Mouse (Mus musculus) embryonic facial prominence, embryonic 10.5 days (tissue): ENCODE results near the gene Ntrk2. TPM values are rescaled to one million over a fixed set of nuclear protein-coding genes. Genes with fewer than 3 reads are reported as not detected.
A peak's percentile ranks its signal among the peaks of the same experiment; 100 is the strongest.

ENCODE experiments used
- DNase-seq: peaks from one replicate; pipeline ENCODE4 v3.0.0-alpha.2; 2017; ENCODE audit warnings: low spot score
- H3K27ac ChIP-seq: fragments of 300-500 bp; sonication (generic); replicated peaks from 2 replicates; pipeline ENCODE4 v1.5.1; 2016; ENCODE audit warnings: mild to moderate bottlenecking
- H3K27me3 ChIP-seq: fragments of 300-500 bp; sonication (generic); replicated peaks from 2 replicates; pipeline ENCODE4 v1.6.1; 2016; ENCODE audit warnings: low read depth, mild to moderate bottlenecking; ENCODE audit not compliant: poor library complexity, severe bottlenecking
- H3K36me3 ChIP-seq: fragments of 300-500 bp; sonication (generic); replicated peaks from 2 replicates; pipeline ENCODE4 v1.6.1; 2016; ENCODE audit warnings: mild to moderate bottlenecking, moderate library complexity
- H3K4me1 ChIP-seq: fragments of 300-500 bp; sonication (generic); 2 replicates; pipeline ENCODE4 v1.6.1; 2016
- H3K4me3 ChIP-seq: fragments of 300-500 bp; sonication (generic); 2 replicates; pipeline ENCODE4 v1.5.1; 2016; ENCODE audit warnings: mild to moderate bottlenecking, moderate library complexity
- H3K9me3 ChIP-seq: fragments of 300-500 bp; sonication (generic); 2 replicates; pipeline ENCODE4 v1.6.1; 2016; ENCODE audit warnings: mild to moderate bottlenecking
- WGBS: fragments of 180-500 bp; shearing (Covaris S2); methylation state at CpG from one replicate; pipeline ENCODE4 v1.1.7; 2016; 5-methylcytosine and 5-hydroxymethylcytosine counted together
- polyA plus RNA-seq: library from polyadenylated mRNA; unstranded; fragments of >200 nt; fragmentation: Nextera tagmentation; extraction: Ambion mirVana; gene quantifications from 2 replicates; pipeline ENCODE4 v1.2.1, GENCODE M21; 2016

The Ntrk2 gene
- polyA plus RNA-seq, 1 experiment from 2014 or later, result 11.5 TPM

DNA sequence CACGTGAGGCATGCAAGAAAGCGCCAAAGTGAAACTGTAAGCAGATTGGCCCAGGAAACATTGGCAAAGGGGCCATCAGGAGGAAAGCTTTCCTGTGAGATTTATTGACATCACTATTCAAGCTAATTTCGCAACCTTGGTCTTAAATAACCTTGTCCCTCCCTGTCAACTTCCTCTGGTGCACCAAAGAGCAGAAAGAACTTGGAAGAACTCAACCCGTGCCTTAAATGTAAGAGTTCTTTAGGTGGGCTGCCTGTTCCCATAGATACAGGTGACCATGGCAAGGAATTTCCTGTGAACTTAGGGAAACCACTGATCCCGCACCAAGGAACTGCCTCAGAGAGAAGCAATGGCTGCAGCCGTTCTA lies 197.4 kb downstream of the Ntrk2 start:
- H3K4me3 ChIP-seq, result no peak overlapping the region
- WGBS, result 82% methylated on average over 6 of the region's 6 CpGs
- H3K27ac ChIP-seq, result no peak overlapping the region
- DNase-seq, result no peak
- H3K9me3 ChIP-seq, result no peaks in the 10 kb centered on the region
- no peaks in the 10 kb centered on the region for H3K27me3 ChIP-seq
- H3K4me1 ChIP-seq, result peaks cover 30% of the 10 kb centered on the region
- no peaks in the 10 kb centered on the region for H3K36me3 ChIP-seq

DNA sequence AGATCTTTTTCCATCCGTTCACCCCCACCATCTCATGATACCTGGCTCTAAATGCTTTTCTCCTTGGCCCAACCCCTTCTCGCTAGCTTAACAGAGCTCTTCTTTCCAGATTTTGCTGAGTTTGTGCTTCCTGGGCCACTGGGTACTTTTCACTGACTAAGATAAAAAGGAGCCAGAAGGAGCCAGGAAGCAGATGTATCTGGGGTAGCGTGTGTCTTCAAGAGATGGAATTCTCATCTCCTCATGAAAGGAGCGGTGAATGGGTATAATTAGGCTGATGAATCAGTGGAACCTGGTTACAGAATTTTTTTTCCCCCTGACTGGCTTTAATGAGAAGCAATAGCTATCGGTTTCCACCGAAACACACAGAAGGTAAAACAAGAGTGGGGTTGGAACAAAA lies 198.2 kb downstream of the Ntrk2 start:
- DNase-seq, result no peak
- H3K27ac ChIP-seq, result peak overlapping the region; percentile 30; the same call in 1 of the 2 replicates

DNA sequence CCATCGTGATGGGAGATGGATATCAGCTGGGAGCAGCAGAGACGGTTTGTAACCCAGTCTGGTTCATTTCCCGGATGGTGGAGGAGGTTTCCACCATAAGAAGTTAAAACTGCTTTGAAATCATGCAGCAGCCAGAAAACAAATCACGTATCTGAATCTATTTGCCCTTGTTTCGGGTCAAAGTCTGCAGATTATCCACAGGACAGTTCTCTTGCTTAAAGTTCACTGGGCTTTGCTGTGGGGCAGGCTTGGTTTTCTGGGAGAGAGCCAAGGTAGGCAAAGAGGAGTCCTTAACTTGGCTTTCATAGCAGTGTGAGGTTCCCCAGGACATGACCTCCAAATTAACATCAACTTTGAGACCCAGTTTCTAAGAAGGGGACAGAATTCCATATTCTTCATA lies 203.5 kb downstream of the Ntrk2 start:
- Histone ChIP-seq H3K4me1 (peaks cover 36% of the 10 kb centered on the region), H3K9me3 (no peaks in the 10 kb centered on the region), H3K27ac (no peak overlapping the region), H3K27me3 (peaks cover 15% of the 10 kb centered on the region), H3K4me3 (no peak overlapping the region), H3K36me3 (no peaks in the 10 kb centered on the region)
- WGBS, result 86% methylated on average over 5 of the region's 5 CpGs
- no peak for DNase-seq

More for the DNA sequence above, 198.2 kb downstream of the Ntrk2 start:
- Histone ChIP-seq H3K36me3 (no peaks in the 10 kb centered on the region), H3K9me3 (no peaks in the 10 kb centered on the region), H3K4me3 (no peak overlapping the region), H3K4me1 (peaks cover 26% of the 10 kb centered on the region), H3K27me3 (no peaks in the 10 kb centered on the region)
- 71% methylated on average over 6 of the region's 6 CpGs for WGBS

DNA sequence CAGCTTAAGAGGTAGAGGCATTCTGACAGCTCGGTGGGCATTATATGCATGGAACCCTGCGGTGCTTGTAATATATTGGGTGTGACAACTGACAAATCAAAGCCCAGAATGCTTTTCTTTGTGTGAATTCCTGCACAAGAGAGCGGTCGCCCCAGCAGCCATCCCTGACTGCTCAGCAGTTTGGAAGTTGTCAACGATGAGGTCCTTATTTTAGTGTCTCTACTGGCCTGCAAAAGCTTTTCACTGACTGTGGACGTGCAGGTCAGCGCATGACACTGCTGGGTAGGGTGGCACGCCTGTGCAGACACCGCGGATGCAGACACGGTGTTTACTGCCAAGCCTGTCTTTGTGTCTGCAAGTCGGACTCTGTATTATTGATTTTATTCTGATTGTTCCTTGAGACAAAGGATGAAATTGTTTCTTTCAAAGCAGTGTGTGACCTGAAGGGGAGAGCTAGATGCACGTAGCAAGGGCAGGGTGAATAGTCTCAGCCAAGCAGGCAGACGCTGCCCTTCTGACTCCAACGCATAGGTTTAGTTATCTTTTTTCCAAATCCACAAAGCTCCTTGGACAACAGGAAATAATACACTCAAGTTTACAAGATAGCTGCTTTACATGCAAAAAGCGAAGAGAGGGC lies 204.6 kb downstream of the Ntrk2 start:
- peak overlapping the region; percentile 77 for H3K27ac ChIP-seq
- 33% methylated on average over 16 of the region's 16 CpGs for WGBS
- H3K4me1 ChIP-seq, result peaks cover 26% of the 10 kb centered on the region
- H3K36me3 ChIP-seq, result no peaks in the 10 kb centered on the region
- DNase-seq, result peak; percentile 16
- H3K27me3 ChIP-seq, result peaks cover 15% of the 10 kb centered on the region
- H3K9me3 ChIP-seq, result no peaks in the 10 kb centered on the region
- H3K4me3 ChIP-seq, result peak overlapping the region; percentile 52

DNA sequence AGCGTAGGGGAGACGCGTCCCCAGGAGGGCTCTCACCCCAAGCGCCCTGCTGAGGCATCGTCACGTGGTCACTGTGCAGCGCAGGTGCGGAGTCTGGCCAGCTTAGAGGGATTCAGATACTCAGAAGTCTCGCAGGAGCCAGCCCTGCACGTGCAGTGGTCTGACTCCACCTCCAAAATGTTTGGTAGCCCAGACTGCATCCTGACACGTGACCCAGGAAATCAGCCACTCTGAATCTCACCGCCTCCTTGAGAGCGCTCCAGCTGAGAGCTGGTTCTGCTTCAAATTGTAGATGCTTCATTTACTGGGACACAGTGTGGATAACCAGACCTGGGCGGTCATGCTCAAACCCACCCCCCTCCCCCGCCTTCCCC lies 205.1 kb downstream of the Ntrk2 start:
- Histone ChIP-seq H3K4me3 (peak overlapping the region; percentile 52), H3K9me3 (no peaks in the 10 kb centered on the region), H3K36me3 (no peaks in the 10 kb centered on the region), H3K27me3 (peaks cover 15% of the 10 kb centered on the region), H3K4me1 (peaks cover 26% of the 10 kb centered on the region), H3K27ac (peak overlapping the region; percentile 77)
- WGBS, result 2% methylated on average over 15 of the region's 15 CpGs
- peak; percentile 84 for DNase-seq

DNA sequence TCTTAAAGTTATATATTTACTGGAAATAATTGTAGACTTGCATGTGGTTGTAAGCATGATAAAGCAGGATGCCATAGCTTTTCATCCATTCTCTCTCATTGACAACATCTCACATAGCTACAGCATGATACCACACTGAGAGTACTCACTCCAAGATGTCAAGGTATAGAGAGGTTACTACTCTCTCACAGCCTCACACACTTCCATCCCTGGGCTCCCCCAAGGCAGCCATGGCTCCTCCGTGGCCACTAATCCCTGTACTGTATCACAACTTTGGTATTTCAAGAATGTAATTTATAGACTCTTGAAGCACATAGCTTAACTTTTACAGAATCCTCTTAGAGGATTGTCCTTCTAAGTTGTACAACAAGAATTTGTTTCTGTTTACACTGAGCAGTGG lies 209.0 kb downstream of the Ntrk2 start:
- H3K4me1 ChIP-seq, result peaks cover 26% of the 10 kb centered on the region
- H3K36me3 ChIP-seq, result no peaks in the 10 kb centered on the region
- 65% methylated on average over 1 of the region's 1 CpGs for WGBS
- no peaks in the 10 kb centered on the region for H3K9me3 ChIP-seq
- DNase-seq, result no peak
- H3K27me3 ChIP-seq, result peaks cover 9% of the 10 kb centered on the region
- H3K4me3 ChIP-seq, result no peak overlapping the region
- H3K27ac ChIP-seq, result no peak overlapping the region

DNA sequence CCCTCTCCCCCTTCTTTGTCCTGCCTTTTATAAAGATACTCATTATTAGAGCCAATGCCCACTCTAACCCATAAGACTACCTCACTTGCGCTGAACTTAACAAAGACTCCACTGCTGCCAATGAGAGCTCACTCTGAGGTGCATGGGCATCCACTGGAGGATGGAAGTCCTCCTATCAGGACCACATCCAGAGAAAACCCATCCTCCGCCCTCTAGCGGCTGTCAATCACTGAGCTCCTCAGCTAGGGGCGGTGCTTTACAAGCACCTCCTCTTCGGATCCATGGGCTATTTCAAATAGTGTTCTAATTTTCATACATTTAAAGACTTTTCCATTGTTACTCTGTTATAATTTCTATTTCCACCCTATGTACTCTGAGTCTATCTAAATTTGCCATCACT lies 210.8 kb downstream of the Ntrk2 start:
- Histone ChIP-seq H3K27ac (no peak overlapping the region), H3K36me3 (no peaks in the 10 kb centered on the region), H3K4me3 (no peak overlapping the region), H3K9me3 (no peaks in the 10 kb centered on the region), H3K27me3 (peaks cover 5% of the 10 kb centered on the region; the same call in 1 of the 2 replicates), H3K4me1 (peaks cover 9% of the 10 kb centered on the region)
- no peak for DNase-seq
- 53% methylated on average over 5 of the region's 5 CpGs for WGBS

DNA sequence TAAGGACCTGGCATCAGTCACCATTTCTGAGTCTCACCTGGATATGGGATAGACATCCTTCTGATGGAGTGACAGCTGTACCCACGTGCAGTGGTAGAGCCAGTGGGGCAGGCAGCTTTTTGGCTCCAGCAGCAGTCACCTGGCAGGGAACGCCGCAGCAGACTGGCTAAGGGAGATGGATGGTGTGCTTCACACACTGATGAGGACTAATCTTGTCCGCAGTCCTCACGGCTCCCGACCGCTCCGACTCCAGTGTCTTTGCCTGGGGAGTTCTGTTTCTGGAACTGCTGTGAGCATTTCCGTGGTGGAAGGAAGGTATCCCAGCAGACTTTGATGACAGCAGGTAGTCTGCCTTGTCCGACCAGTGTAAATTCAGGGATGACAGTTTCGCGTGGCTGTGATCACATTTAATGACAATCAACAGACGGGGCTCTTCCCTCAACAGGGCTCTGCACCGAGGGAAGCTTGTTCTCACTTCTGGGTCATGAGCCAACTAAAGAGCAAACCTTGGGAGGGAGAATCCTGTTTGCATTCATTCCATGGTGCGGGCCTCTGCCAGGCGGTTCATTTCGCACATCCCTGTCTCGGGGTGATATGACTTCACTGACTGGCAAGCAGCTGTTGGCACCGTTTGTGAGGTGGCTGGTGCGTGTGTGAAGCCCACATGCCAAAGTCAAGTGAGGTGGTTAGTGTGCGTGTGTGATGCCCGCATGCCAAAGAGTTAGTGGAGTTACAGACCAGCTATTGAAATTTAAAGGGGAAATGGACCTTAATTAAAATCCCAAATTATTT lies 216.1 kb downstream of the Ntrk2 start:
- 91% methylated on average over 22 of the region's 22 CpGs for WGBS
- no peak for DNase-seq

DNA sequence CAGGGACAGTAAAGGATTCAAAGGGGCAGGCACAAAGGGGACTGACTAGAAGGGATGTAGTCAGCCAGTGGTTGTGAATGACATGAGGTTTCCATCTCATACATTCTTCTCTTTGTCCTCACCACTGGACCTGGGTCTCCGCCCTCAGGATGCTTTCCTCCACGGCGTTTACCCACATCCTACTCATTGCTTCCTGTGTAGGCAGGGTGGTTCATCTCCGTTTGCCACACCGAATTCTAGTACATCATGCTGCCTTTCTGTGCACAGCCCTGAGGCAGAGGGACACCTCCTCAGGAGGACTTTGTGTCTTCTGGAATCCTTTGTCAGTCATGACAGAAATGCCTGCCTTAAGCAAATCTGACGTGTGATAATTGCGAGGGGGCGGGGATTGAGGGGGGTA lies 219.3 kb downstream of the Ntrk2 start:
- H3K9me3 ChIP-seq, result peaks cover 3% of the 10 kb centered on the region; the same call in 1 of the 2 replicates
- H3K27ac ChIP-seq, result no peak overlapping the region
- no peaks in the 10 kb centered on the region for H3K36me3 ChIP-seq
- DNase-seq, result no peak
- WGBS, result 79% methylated on average over 8 of the region's 8 CpGs
- no peaks in the 10 kb centered on the region for H3K4me1 ChIP-seq
- H3K4me3 ChIP-seq, result no peak overlapping the region
- H3K27me3 ChIP-seq, result no peaks in the 10 kb centered on the region

More for the DNA sequence above, 216.1 kb downstream of the Ntrk2 start:
- Histone ChIP-seq H3K4me1 (no peaks in the 10 kb centered on the region), H3K9me3 (peaks cover 3% of the 10 kb centered on the region; the same call in 1 of the 2 replicates), H3K36me3 (no peaks in the 10 kb centered on the region), H3K27me3 (no peaks in the 10 kb centered on the region), H3K27ac (no peak overlapping the region), H3K4me3 (no peak overlapping the region)

DNA sequence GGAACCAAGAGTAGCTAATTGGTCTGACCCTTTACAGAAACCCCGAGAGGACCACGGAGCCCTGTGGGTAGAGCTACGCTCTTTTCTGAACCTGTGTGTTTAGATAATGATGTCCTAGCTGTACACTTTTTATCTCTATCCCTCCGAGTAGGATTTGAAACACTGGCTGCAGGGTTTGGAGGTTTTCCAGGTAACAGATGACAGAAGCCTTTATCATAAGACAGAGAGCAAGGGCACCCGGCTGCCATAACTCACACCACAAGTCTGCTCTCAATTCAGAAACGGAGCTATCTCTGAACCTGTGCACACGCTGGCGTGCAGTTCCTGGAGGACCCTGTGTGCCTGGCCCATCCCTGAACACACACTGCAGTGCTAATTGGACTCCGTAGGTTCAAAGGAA lies 221.1 kb downstream of the Ntrk2 start:
- WGBS, result 82% methylated on average over 9 of the region's 9 CpGs
- Histone ChIP-seq H3K36me3 (no peaks in the 10 kb centered on the region), H3K27ac (no peak overlapping the region), H3K4me3 (no peak overlapping the region), H3K9me3 (peaks cover 3% of the 10 kb centered on the region; the same call in 1 of the 2 replicates), H3K27me3 (no peaks in the 10 kb centered on the region), H3K4me1 (no peaks in the 10 kb centered on the region)
- DNase-seq, result no peak

DNA sequence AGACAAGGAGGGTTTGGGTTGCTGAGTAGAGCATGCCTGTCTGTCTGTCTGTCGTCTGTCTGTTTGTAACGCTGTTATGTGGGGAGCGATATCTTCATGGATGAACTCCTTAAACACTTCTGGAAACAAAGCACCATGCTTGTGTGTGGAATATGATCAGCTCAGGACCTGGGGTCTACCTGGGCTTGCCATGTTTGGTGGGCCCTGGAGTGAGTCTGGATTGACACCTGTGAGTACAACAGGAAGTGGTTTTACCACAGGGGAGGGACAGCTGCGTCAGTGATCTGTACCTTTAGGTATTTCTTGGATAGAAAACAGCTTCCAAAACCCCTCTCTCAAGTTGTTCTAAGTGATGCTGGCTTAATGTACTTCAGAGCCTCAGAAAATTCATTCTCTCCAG lies 222.2 kb downstream of the Ntrk2 start:
- Histone ChIP-seq H3K9me3 (peaks cover 2% of the 10 kb centered on the region; the same call in 1 of the 2 replicates), H3K4me3 (no peak overlapping the region), H3K4me1 (no peaks in the 10 kb centered on the region), H3K36me3 (no peaks in the 10 kb centered on the region), H3K27me3 (no peaks in the 10 kb centered on the region), H3K27ac (no peak overlapping the region)
- DNase-seq, result no peak
- 90% methylated on average over 4 of the region's 4 CpGs for WGBS

DNA sequence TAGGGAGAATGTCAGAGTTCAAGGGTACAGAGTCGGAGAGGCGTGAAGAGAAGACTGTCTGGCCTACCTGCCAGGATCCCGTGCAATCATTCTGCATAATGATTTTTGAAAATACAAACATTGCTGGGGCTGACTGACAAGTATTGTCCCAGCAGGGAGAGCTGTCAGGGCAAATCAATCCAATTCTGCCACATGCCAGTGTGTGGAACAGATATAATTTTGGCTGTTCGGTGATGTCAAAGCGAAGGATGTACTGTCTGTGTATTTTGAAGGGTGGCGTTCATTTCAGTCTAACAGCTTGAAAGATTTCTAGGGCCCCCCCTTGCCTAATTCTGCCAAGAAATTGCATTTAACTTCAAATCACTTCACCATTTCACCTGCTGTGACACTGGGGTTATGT lies 224.2 kb downstream of the Ntrk2 start:
- H3K4me1 ChIP-seq, result no peaks in the 10 kb centered on the region
- H3K4me3 ChIP-seq, result no peak overlapping the region
- DNase-seq, result no peak
- 86% methylated on average over 6 of the region's 6 CpGs for WGBS
- no peaks in the 10 kb centered on the region for H3K27me3 ChIP-seq
- H3K9me3 ChIP-seq, result no peaks in the 10 kb centered on the region
- no peak overlapping the region for H3K27ac ChIP-seq
- no peaks in the 10 kb centered on the region for H3K36me3 ChIP-seq
